Mouse (Mus musculus) thymus, adult 2 months (tissue): ENCODE results near the gene Afg3l1.

Source experiments
- CTCF ChIP-seq: fragments of 200-500 bp; IDR thresholded peaks from 2 replicates; pipeline ENCODE4 v1.5.1; 2012; ENCODE audit warnings: mild to moderate bottlenecking, control low read depth, low read length, moderate library complexity, borderline replicate concordance; ENCODE audit not compliant: control insufficient read depth, poor library complexity, insufficient read depth; ENCODE audit errors: extremely low read depth
- POLR2A ChIP-seq: fragments of 200-500 bp; IDR thresholded peaks from 2 replicates; pipeline ENCODE4 v1.6.1; 2012; ENCODE audit warnings: mild to moderate bottlenecking, low read length, control low read depth, moderate library complexity; ENCODE audit not compliant: control insufficient read depth, poor library complexity, insufficient read depth; ENCODE audit errors: extremely low read depth

DNA sequence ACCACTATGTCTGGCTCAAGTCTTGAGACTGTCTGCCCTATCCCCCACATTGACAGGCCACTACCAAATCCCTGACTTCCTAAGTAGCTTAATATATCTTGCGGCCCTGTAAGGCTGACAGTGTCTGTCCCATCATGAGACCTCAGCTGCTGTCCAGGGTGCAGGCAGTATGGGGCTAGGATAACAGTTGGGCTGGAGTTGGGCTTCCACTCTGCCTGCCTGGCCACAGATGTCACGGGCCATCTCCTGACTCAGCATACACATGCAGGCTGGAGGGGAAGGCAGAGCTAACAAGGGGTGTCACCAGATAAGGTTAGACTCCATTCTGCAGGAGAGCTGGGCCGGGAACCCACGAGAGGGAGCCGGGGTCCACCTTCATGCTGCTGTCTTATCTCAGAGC is 29.4 kb downstream of the Afg3l1 start:
- TF ChIP-seq CTCF (no peak), POLR2A (no peak)
